Mouse (Mus musculus) midbrain, embryonic 12.5 days (tissue): ENCODE measurements around the gene Pdp2. TPM values are rescaled to one million over a fixed set of nuclear protein-coding genes. Genes with fewer than 3 reads are reported as not detected.
A peak's percentile ranks its signal among the peaks of the same experiment; 100 is the strongest.

Experiments used
- ATAC-seq: fragments of 200-750 bp; cut with Nextera tagmentation; 2 replicates; pipeline ENCODE4 v1.8.0; 2017; ENCODE audit warnings: low read depth, moderate TSS enrichment, moderate library complexity; ENCODE audit not compliant: low FRiP score
- H3K27ac ChIP-seq: fragments of 300-500 bp; sonication (generic); replicated peaks from 2 replicates; pipeline ENCODE4 v1.5.1; 2016; ENCODE audit warnings: mild to moderate bottlenecking
- H3K27me3 ChIP-seq: fragments of 300-500 bp; sonication (generic); 2 replicates; pipeline ENCODE4 v1.6.1; 2016; ENCODE audit warnings: mild to moderate bottlenecking
- H3K36me3 ChIP-seq: fragments of 300-500 bp; sonication (generic); 2 replicates; pipeline ENCODE4 v1.6.1; 2016
- H3K4me1 ChIP-seq: fragments of 300-500 bp; sonication (generic); 2 replicates; pipeline ENCODE4 v1.6.1; 2016
- H3K4me2 ChIP-seq: fragments of 300-500 bp; sonication (generic); replicated peaks from 2 replicates; pipeline ENCODE4 v1.6.1; 2016; ENCODE audit warnings: mild to moderate bottlenecking, moderate library complexity
- H3K4me3 ChIP-seq: fragments of 300-500 bp; sonication (generic); 2 replicates; pipeline ENCODE4 v1.5.1; 2016; ENCODE audit warnings: mild to moderate bottlenecking
- H3K9ac ChIP-seq: fragments of 300-500 bp; sonication (generic); replicated peaks from 2 replicates; pipeline ENCODE4 v1.6.1; 2016; ENCODE audit warnings: mild to moderate bottlenecking, moderate library complexity
- H3K9me3 ChIP-seq: fragments of 300-500 bp; sonication (generic); 2 replicates; pipeline ENCODE4 v1.6.1; 2016; ENCODE audit warnings: mild to moderate bottlenecking
- WGBS: fragments of 180-500 bp; shearing (Covaris S2); methylation state at CpG from one replicate; pipeline ENCODE4 v1.1.7; 2016; 5-methylcytosine and 5-hydroxymethylcytosine counted together
- polyA plus RNA-seq: library from polyadenylated mRNA; unstranded; fragments of >200 nt; fragmentation: Nextera tagmentation; extraction: Ambion mirVana; gene quantifications from 2 replicates; pipeline ENCODE4 v1.2.1, GENCODE M21; 2016

Pdp2 gene
- polyA plus RNA-seq, 1 experiment from 2014 or later: 14.7 TPM

DNA sequence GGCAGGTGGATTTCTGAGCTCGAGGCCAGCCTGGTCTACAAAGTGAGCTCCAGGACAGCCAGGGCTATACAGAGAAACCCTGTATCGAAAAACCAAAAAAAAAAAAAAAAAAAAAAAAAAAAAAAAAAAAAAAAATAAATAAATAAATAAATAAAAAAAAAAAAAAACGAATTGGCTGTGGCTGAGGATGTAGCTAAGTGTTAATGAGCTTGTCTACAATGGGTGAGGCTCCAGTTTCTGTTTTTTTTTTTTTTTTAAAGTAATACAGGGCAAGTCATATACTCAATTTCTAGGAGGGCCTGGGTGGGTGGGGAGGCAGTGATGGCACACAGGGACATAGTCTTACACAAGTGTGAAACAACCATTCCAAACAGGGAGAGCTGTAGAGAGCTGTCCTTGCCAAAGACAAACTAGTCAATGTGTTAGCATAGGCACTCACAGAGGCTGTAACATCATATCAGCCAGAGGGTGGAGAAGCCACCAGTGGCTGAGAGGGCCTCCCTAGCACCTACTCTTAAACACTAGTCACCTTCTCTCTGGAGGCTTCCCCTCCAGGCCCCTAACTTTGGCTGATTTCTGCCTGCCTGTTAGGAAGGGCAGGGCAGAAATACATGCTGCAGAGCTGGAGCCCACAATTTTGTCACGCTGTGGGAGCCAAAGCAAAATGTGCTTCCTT is 36.0 kb downstream of the Pdp2 start:
- Histone ChIP-seq H3K4me2 (no peak overlapping the region), H3K9ac (no peak overlapping the region), H3K27ac (no peak overlapping the region), H3K9me3 (no peaks in the 10 kb centered on the region), H3K4me1 (peaks cover 8% of the 10 kb centered on the region; the same call in 1 of the 2 replicates), H3K4me3 (no peak overlapping the region), H3K36me3 (no peaks in the 10 kb centered on the region), H3K27me3 (peaks cover 36% of the 10 kb centered on the region)
- WGBS: 81% methylated on average over 4 of the region's 4 CpGs
- ATAC-seq: no peak

- no peaks in the 10 kb centered on the region for H3K9me3 ChIP-seq
- H3K27me3 ChIP-seq: peaks cover 36% of the 10 kb centered on the region
- no peak overlapping the region for H3K4me3 ChIP-seq
- no peaks in the 10 kb centered on the region for H3K36me3 ChIP-seq
- H3K4me2 ChIP-seq: no peak overlapping the region
- 93% methylated on average over 21 of the region's 21 CpGs for WGBS
- H3K9ac ChIP-seq: no peak overlapping the region
- H3K27ac ChIP-seq: no peak overlapping the region
- peaks cover 8% of the 10 kb centered on the region for H3K4me1 ChIP-seq
- no peak for ATAC-seq
Observed at GRCm38 (mm10) chr8:104628402-104628801, 37.2 kb downstream of the Pdp2 start.

DNA sequence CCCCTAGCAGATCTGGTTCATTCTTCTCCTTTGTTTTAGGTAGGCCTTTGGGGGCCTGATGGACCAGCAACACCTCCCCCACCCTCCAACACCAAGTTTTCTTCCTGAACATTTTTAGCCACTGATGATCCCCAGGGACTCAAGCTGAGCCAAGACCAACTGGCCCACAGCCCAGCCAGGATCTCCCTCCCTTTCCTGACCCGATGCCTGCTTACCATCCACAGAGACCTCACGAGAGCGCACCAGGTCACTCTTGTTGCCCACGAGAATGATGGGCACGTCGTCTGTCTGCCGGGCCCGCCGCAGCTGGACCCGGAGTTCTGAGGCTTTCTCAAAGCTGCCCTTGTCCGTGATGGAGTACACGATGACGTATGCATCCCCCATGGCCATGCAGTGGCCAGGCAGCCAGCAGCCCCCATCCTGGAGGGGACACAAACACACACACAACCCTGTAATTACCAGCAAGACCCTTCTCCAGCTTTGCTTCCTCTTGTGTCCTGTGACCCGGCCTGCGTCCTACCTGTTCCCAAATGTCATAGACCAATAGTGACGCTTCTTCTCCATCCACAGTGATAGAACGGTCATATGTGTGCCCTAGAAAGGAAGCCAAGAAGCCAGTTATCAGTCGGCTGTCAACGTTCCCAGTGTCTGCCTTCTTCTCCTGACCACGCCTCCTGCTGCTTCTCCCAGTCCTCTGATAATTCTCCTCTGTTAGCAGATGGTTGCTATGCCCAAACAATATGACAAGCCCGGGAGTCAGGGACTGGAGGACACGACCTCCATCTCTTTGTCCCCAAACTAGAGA is 38.3 kb downstream of the Pdp2 start:
- Histone ChIP-seq H3K4me3 (no peak overlapping the region), H3K4me2 (no peak overlapping the region), H3K9ac (no peak overlapping the region), H3K36me3 (no peaks in the 10 kb centered on the region), H3K9me3 (no peaks in the 10 kb centered on the region), H3K4me1 (peaks cover 8% of the 10 kb centered on the region), H3K27me3 (peaks cover 36% of the 10 kb centered on the region), H3K27ac (no peak overlapping the region)
- no peak for ATAC-seq
- WGBS: 84% methylated on average over 22 of the region's 22 CpGs

- Histone ChIP-seq H3K4me2 (peak overlapping the region; percentile 61; the same call in 1 of the 2 replicates), H3K27me3 (peaks cover 34% of the 10 kb centered on the region), H3K4me1 (peaks cover 8% of the 10 kb centered on the region), H3K9me3 (no peaks in the 10 kb centered on the region), H3K27ac (no peak overlapping the region), H3K36me3 (0 out of 2 replicates have a peak, but pooled peaks cover 4% of the 10 kb centered on the region), H3K9ac (no peak overlapping the region), H3K4me3 (peak overlapping the region; percentile 45)
- 41% methylated on average over 8 of the region's 8 CpGs for WGBS
- ATAC-seq: no peak
Observed at GRCm38 (mm10) chr8:104630111-104630479, 38.8 kb downstream of the Pdp2 start.

DNA sequence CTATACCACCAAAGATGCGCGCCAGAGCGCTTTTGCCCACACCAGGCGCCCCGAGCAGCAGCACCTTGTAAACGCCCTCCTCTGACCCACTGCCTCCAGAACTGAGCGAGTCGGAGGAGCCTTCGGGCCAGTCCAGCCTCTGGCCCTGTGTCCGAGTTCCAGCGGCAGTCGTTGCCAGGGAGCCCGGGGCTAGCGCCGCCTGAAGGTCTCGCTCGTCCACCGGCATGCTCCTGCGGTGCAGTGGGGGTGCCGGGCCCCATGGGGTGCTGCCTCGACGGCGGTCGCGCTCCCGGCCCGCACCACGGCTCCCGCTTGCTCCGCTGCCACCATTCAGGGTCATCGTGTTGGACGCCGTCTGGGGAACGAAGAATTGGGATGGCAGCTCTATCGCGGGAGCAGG is 39.3 kb downstream of the Pdp2 start:
- H3K27ac ChIP-seq: no peak overlapping the region

GRCm38 (mm10) chr8:104630981-104631663 is 39.9 kb downstream of the Pdp2 start, which contains the start of gene Rrad:
Rrad (minus strand) TSS chr8:104631327.
- peak; percentile 63 for ATAC-seq
- peak within 1 kb of the TSS; percentile 61 for H3K4me2 ChIP-seq
- no peak within 1 kb of the TSS for H3K27ac ChIP-seq
- H3K9ac ChIP-seq: peak within 1 kb of the TSS; percentile 61
- under 1% methylated on average over 20 of the region's 28 CpGs for WGBS
- H3K9me3 ChIP-seq: no peaks in the 10 kb centered on the region
- H3K36me3 ChIP-seq: 0 out of 2 replicates have a peak, but pooled peaks cover 5% of the 10 kb centered on the region
- peaks cover 8% of the 10 kb centered on the region for H3K4me1 ChIP-seq
- peaks cover 34% of the 10 kb centered on the region for H3K27me3 ChIP-seq
- H3K4me3 ChIP-seq: peak within 1 kb of the TSS; percentile 45

More for the DNA sequence above, 39.3 kb downstream of the Pdp2 start:
- ATAC-seq: peak; percentile 41
- 0 out of 2 replicates have a peak, but pooled peaks cover 5% of the 10 kb centered on the region for H3K36me3 ChIP-seq
- H3K4me1 ChIP-seq: peaks cover 8% of the 10 kb centered on the region
- H3K4me2 ChIP-seq: peak overlapping the region; percentile 61
- H3K4me3 ChIP-seq: peak overlapping the region; percentile 45
- WGBS: 1% methylated on average over 36 of the region's 36 CpGs
- peaks cover 34% of the 10 kb centered on the region for H3K27me3 ChIP-seq
- peak overlapping the region; percentile 61 for H3K9ac ChIP-seq
- no peaks in the 10 kb centered on the region for H3K9me3 ChIP-seq

DNA sequence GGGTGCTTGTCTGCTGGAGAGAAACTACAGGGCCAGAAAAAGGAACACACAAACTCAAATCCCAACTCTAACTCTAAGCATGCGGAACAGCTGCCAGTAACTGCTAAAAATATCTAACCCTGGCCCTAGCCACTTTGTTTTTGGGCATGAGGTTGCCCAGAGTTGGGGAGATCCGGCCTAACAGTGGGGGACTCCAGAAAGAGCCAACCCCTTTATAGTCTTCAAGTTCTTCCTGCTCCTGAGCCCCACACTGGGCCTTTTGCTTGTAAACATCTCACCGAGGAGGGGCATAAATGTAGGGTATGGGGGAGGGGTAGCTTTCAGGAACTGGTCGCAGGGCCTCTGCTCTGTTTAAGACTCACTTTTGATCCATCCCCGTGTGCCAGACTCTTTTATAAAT is 40.7 kb downstream of the Pdp2 start:
- H3K27me3 ChIP-seq: peaks cover 34% of the 10 kb centered on the region
- no peak overlapping the region for H3K4me3 ChIP-seq
- no peaks in the 10 kb centered on the region for H3K9me3 ChIP-seq
- H3K36me3 ChIP-seq: 0 out of 2 replicates have a peak, but pooled peaks cover 5% of the 10 kb centered on the region
- no peak overlapping the region for H3K4me2 ChIP-seq
- 42% methylated on average over 5 of the region's 5 CpGs for WGBS
- no peak overlapping the region for H3K9ac ChIP-seq
- ATAC-seq: no peak
- H3K4me1 ChIP-seq: peaks cover 8% of the 10 kb centered on the region
- no peak overlapping the region for H3K27ac ChIP-seq

- Histone ChIP-seq H3K9me3 (no peaks in the 10 kb centered on the region), H3K4me2 (no peak overlapping the region), H3K27me3 (peaks cover 34% of the 10 kb centered on the region), H3K4me3 (no peak overlapping the region), H3K36me3 (0 out of 2 replicates have a peak, but pooled peaks cover 5% of the 10 kb centered on the region), H3K27ac (no peak overlapping the region), H3K9ac (no peak overlapping the region), H3K4me1 (peaks cover 8% of the 10 kb centered on the region)
- ATAC-seq: no peak
- 79% methylated on average over 6 of the region's 6 CpGs for WGBS
Observed at GRCm38 (mm10) chr8:104632486-104632885, 41.2 kb downstream of the Pdp2 start.

- Histone ChIP-seq H3K4me3 (no peak overlapping the region), H3K36me3 (peaks cover 7% of the 10 kb centered on the region; the same call in 1 of the 2 replicates), H3K9ac (no peak overlapping the region), H3K27ac (no peak overlapping the region), H3K9me3 (no peaks in the 10 kb centered on the region), H3K27me3 (peaks cover 34% of the 10 kb centered on the region), H3K4me2 (no peak overlapping the region), H3K4me1 (peaks cover 8% of the 10 kb centered on the region)
- ATAC-seq: no peak
- 72% methylated on average over 9 of the region's 9 CpGs for WGBS
Observed at GRCm38 (mm10) chr8:104633156-104633744, 42.0 kb downstream of the Pdp2 start.

GRCm38 (mm10) chr8:104635004-104635710 is 43.9 kb downstream of the Pdp2 start:
- H3K9ac ChIP-seq: no peak overlapping the region
- H3K36me3 ChIP-seq: peaks cover 23% of the 10 kb centered on the region; the same call in 1 of the 2 replicates
- peaks cover 10% of the 10 kb centered on the region for H3K4me1 ChIP-seq
- H3K27me3 ChIP-seq: peaks cover 18% of the 10 kb centered on the region
- no peaks in the 10 kb centered on the region for H3K9me3 ChIP-seq
- H3K27ac ChIP-seq: no peak overlapping the region
- no peak overlapping the region for H3K4me3 ChIP-seq
- 92% methylated on average over 3 of the region's 3 CpGs for WGBS
- ATAC-seq: no peak
- no peak overlapping the region for H3K4me2 ChIP-seq

DNA sequence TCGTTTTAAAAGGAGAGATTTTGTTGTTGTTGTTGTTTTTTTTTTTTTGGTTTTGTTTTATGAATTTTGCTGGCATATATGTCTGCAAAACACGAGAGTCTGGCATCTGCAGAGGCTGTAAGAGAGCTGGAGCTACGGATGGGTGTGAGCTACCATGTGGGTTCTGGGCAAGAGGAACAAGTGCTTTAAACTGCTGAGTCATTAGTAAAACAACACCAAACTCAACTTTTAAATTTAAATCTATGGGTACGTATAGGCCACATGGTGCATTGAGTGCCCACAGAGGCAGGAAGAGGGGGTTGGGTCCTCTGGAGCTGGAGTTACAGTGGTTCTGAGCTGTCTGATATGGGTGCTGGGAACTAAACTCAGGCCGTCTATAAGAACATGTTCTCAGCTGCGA is 46.8 kb downstream of the Pdp2 start:
- Histone ChIP-seq H3K27me3 (no peaks in the 10 kb centered on the region), H3K36me3 (peaks cover 23% of the 10 kb centered on the region; the same call in 1 of the 2 replicates), H3K4me3 (no peak overlapping the region), H3K27ac (no peak overlapping the region), H3K9me3 (no peaks in the 10 kb centered on the region), H3K4me1 (peaks cover 19% of the 10 kb centered on the region), H3K9ac (no peak overlapping the region), H3K4me2 (no peak overlapping the region)
- 90% methylated on average over 6 of the region's 6 CpGs for WGBS
- ATAC-seq: no peak
